8 mouse cellular contexts compared by ENCODE assay signal in genomic region chr2:35397590-35398173, GRCm38 (mm10). TPM values are rescaled to one million over a fixed set of nuclear protein-coding genes. Genes with fewer than 3 reads are reported as not detected.
DNase-seq lines count a peak whose midpoint lies in the region; ATAC-seq and TF ChIP-seq lines count a peak whose summit lies in the region.

No protein-coding gene starts in this region.

- H3K4me1 ChIP-seq in kidney, postnatal 0 days (replicated peaks; ENCODE audit: insufficient read depth, low read length) = no peaks in the 10 kb centered on the region
- no peaks in the 10 kb centered on the region for H3K4me1 ChIP-seq in liver, embryonic 14.5 days (replicated peaks; ENCODE audit: control insufficient read depth in 2 of 2, insufficient read depth in 2 of 2, low read length in 1 of 2)
- no peaks in the 10 kb centered on the region for H3K4me1 ChIP-seq in neural tube, embryonic 15.5 days
- H3K4me1 ChIP-seq in thymus, adult 2 months (replicated peaks; ENCODE audit: control insufficient read depth, insufficient read depth, low read length) = no peaks in the 10 kb centered on the region

- H3K4me3 ChIP-seq in kidney, postnatal 0 days (replicated peaks; ENCODE audit: low read depth, low read length) = no peak overlapping the region
- no peak overlapping the region for H3K4me3 ChIP-seq in liver, embryonic 14.5 days (ENCODE audit: insufficient read depth in 1 of 2, low read depth in 2 of 2, low read length in 2 of 2)
- no peak overlapping the region for H3K4me3 ChIP-seq in neural tube, embryonic 15.5 days (replicated peaks)
- H3K4me3 ChIP-seq in thymus, adult 2 months (ENCODE audit: control insufficient read depth, insufficient read depth, low read length) = no peak overlapping the region

- no peak overlapping the region for H3K9ac ChIP-seq in kidney, postnatal 0 days (ENCODE audit: low read depth, low read length)
- H3K9ac ChIP-seq in liver, embryonic 14.5 days (replicated peaks) = no peak overlapping the region
- no peak overlapping the region for H3K9ac ChIP-seq in neural tube, embryonic 15.5 days (replicated peaks)

- no peaks in the 10 kb centered on the region for H3K27me3 ChIP-seq in kidney, postnatal 0 days (ENCODE audit: insufficient read depth, low read length)
- no peaks in the 10 kb centered on the region for H3K27me3 ChIP-seq in liver, embryonic 14.5 days (ENCODE audit: control insufficient read depth, insufficient read depth, low read length)
- no peaks in the 10 kb centered on the region for H3K27me3 ChIP-seq in neural tube, embryonic 15.5 days (replicated peaks)
- no peaks in the 10 kb centered on the region for H3K27me3 ChIP-seq in thymus, adult 2 months (ENCODE audit: control insufficient read depth, insufficient read depth, low read length)

- H3K27ac ChIP-seq in kidney, postnatal 0 days = no peak overlapping the region
- H3K27ac ChIP-seq in liver, embryonic 14.5 days = no peak overlapping the region
- H3K27ac ChIP-seq in neural tube, embryonic 15.5 days (replicated peaks) = no peak overlapping the region
- no peak overlapping the region for H3K27ac ChIP-seq in thymus, adult 2 months (ENCODE audit: control insufficient read depth, insufficient read depth, low read length)

- H3K4me2 ChIP-seq in kidney, postnatal 0 days (ENCODE audit: low read length) = no peak overlapping the region
- no peak overlapping the region for H3K4me2 ChIP-seq in liver, embryonic 14.5 days (ENCODE audit: low read depth)
- H3K4me2 ChIP-seq in neural tube, embryonic 15.5 days = no peak overlapping the region

- ATAC-seq in kidney, postnatal 0 days (replicated peaks; ENCODE audit: low FRiP score, low read depth) = no peak
- ATAC-seq in liver, embryonic 14.5 days (ENCODE audit: insufficient read depth) = no peak
- peak; percentile 59; the same call in 1 of the 2 replicates for ATAC-seq in neural tube, embryonic 15.5 days (ENCODE audit: low FRiP score)

- no peak for TF ChIP-seq POLR2A in thymus, adult 2 months (IDR thresholded peaks at IDR 0.05; ENCODE audit: control insufficient read depth, extremely low read depth, insufficient read depth, low read length, poor library complexity)

- no peaks in the 10 kb centered on the region for H3K9me3 ChIP-seq in kidney, postnatal 0 days (replicated peaks; ENCODE audit: low read length)
- no peaks in the 10 kb centered on the region for H3K9me3 ChIP-seq in liver, embryonic 14.5 days (ENCODE audit: control insufficient read depth, low read length)
- no peaks in the 10 kb centered on the region for H3K9me3 ChIP-seq in neural tube, embryonic 15.5 days (replicated peaks)

- TF ChIP-seq CTCF in kidney, postnatal 0 days (IDR thresholded peaks at IDR 0.05; ENCODE audit: low read depth) = peak; percentile 90
- peak; percentile 79 for TF ChIP-seq CTCF in liver, embryonic 14.5 days (IDR thresholded peaks at IDR 0.05; ENCODE audit: low read depth)
- no peak for TF ChIP-seq CTCF in thymus, adult 2 months (IDR thresholded peaks at IDR 0.05; ENCODE audit: borderline replicate concordance, control insufficient read depth, extremely low read depth, insufficient read depth, low read length, poor library complexity)

- peak; percentile 82 for DNase-seq in CD4-positive, CD25-positive, alpha-beta regulatory T cell, adult 2 months (ENCODE audit: low read depth, low spot score)
- DNase-seq in adipocyte (ENCODE audit: low spot score) = peak; percentile 91
- DNase-seq in embryo, embryonic 10 days (ENCODE audit: low spot score) = peak; percentile 73
- peak; percentile 51 to 69 for DNase-seq in heart, adult 9 months (ENCODE audit: low spot score in 2 of 2)
- peak; percentile 92 for DNase-seq in kidney, postnatal 0 days (ENCODE audit: low spot score)
- peak; percentile 22 to 47 (median 35) for DNase-seq in liver, embryonic 14.5 days (ENCODE audit: low read depth in 3 of 3, low spot score in 3 of 3)
- DNase-seq in thymus, adult 2 months = peak; percentile 77

- TF ChIP-seq EP300 in liver, embryonic 14.5 days (IDR thresholded peaks at IDR 0.05; ENCODE audit: low read depth) = no peak

- H3K36me3 ChIP-seq in kidney, postnatal 0 days (ENCODE audit: insufficient read depth, low read length) = peaks cover 6% of the 10 kb centered on the region; the same call in 1 of the 2 replicates
- peaks cover 5% of the 10 kb centered on the region; the same call in 1 of the 2 replicates for H3K36me3 ChIP-seq in liver, embryonic 14.5 days (replicated peaks; ENCODE audit: control insufficient read depth, insufficient read depth, low read depth)
- H3K36me3 ChIP-seq in neural tube, embryonic 15.5 days = no peaks in the 10 kb centered on the region
- H3K36me3 ChIP-seq in thymus, adult 2 months (ENCODE audit: control insufficient read depth, insufficient read depth, low read length) = peaks cover 13% of the 10 kb centered on the region

- 45% methylated on average over 11 of the region's 11 CpGs for WGBS in kidney, postnatal 0 days
- WGBS in liver, embryonic 14.5 days (ENCODE audit: insufficient replicate concordance) = 38% methylated on average over 11 of the region's 11 CpGs
- WGBS in neural tube, embryonic 15.5 days = 48% methylated on average over 11 of the region's 11 CpGs
- WGBS in thymus, adult 2 months = 38% methylated on average over 11 of the region's 11 CpGs

RNA-seq across cellular contexts. Expression of gene 4930402F06Rik, which starts 0.7 kb away (rescaled TPM):
- polyA plus RNA-seq in kidney, postnatal 0 days (2015; fragmentation: Nextera tagmentation; extraction: Ambion mirVana) = not detected in 2 replicates
- not detected in 2 replicates for polyA plus RNA-seq in liver, embryonic 14.5 days (2012; rRNA removed)
- polyA plus RNA-seq in liver, embryonic 14.5 days (2014; fragmentation: Nextera tagmentation; extraction: Ambion mirVana) = not detected in 2 replicates
- polyA plus RNA-seq in neural tube, embryonic 15.5 days (2015; fragmentation: Nextera tagmentation; extraction: Ambion mirVana) = not detected in 2 replicates
- polyA plus RNA-seq in thymus, adult 2 months (2012; rRNA removed) = not detected in 2 replicates

RNA-seq across cellular contexts. Expression of gene 4930568D16Rik, which starts 30.2 kb away (rescaled TPM):
- not detected in 2 replicates for polyA plus RNA-seq in kidney, postnatal 0 days (2015; fragmentation: Nextera tagmentation; extraction: Ambion mirVana)
- polyA plus RNA-seq in liver, embryonic 14.5 days (2012; rRNA removed) = not detected in 2 replicates
- not detected in 2 replicates for polyA plus RNA-seq in liver, embryonic 14.5 days (2014; fragmentation: Nextera tagmentation; extraction: Ambion mirVana)
- not detected in 2 replicates for polyA plus RNA-seq in neural tube, embryonic 15.5 days (2015; fragmentation: Nextera tagmentation; extraction: Ambion mirVana)
- polyA plus RNA-seq in thymus, adult 2 months (2012; rRNA removed) = not detected in 2 replicates

Comparison
In these comparisons a context has a peak if more than half of its experiments do, and no peak if none do; other contexts are left out.
1. DNase-seq: peak in every context shown above with its lines; median percentile 92 in kidney, postnatal 0 days; 91 in adipocyte; 82 in CD4-positive, CD25-positive, alpha-beta regulatory T cell, adult 2 months; 77 in thymus, adult 2 months; 73 in embryo, embryonic 10 days; 60 in heart, adult 9 months; 35 in liver, embryonic 14.5 days.